Mouse (Mus musculus) forebrain, embryonic 11.5 days (tissue): ENCODE data around the gene Olfr417. TPM values are rescaled to one million over a fixed set of nuclear protein-coding genes. Genes with fewer than 3 reads are reported as not detected.

Source experiments
- polyA plus RNA-seq: library from polyadenylated mRNA; unstranded; fragments of >200 nt; fragmentation: Nextera tagmentation; extraction: Ambion mirVana; gene quantifications from 2 replicates; pipeline ENCODE4 v1.2.1, GENCODE M21; 2014

Olfr417 gene
- polyA plus RNA-seq, 1 experiment from 2014 or later = not detected

Other genes with a start within 250 kb of the Olfr417 start
- gene Olfr231, start 244.0 kb upstream of the Olfr417 start, polyA plus RNA-seq = 0.36 and 0.57 TPM in 2 replicates
- gene Olfr424, start 233.6 kb upstream of the Olfr417 start, polyA plus RNA-seq = not detected in 2 replicates
- not detected in 2 replicates for gene Olfr420, start 209.5 kb upstream of the Olfr417 start, polyA plus RNA-seq
- 2.7 and 3.5 TPM in 2 replicates for gene Spta1, start 192.3 kb upstream of the Olfr417 start, polyA plus RNA-seq
- not detected in 2 replicates for gene Olfr419, start 113.1 kb upstream of the Olfr417 start, polyA plus RNA-seq
- not detected in 2 replicates for gene Mptx1, start 34.6 kb upstream of the Olfr417 start, polyA plus RNA-seq
- gene Olfr248, start 25.9 kb downstream of the Olfr417 start, polyA plus RNA-seq = not detected in 2 replicates
- gene Olfr414, start 58.9 kb downstream of the Olfr417 start, polyA plus RNA-seq = not detected in 2 replicates
- gene Olfr220, start 77.0 kb downstream of the Olfr417 start, polyA plus RNA-seq = not detected in 2 replicates
- gene Fmn2, start 136.7 kb downstream of the Olfr417 start, polyA plus RNA-seq = 5.5 and 8.0 TPM in 2 replicates